Mouse (Mus musculus): ENCODE data around the gene Tlk2.

GRCm38 (mm10) chr11:105283016-105283415, 104.4 kb downstream of the Tlk2 start:
- TF ChIP-seq CTCF (IDR thresholded peaks at IDR 0.05) (no peak), EP300 (IDR thresholded peaks at IDR 0.05) (0 out of 2 replicates have a peak, but pooled peaks have one; percentile 2)
